Mouse (Mus musculus): ENCODE data around the gene Ccdc157. TPM values are rescaled to one million over a fixed set of nuclear protein-coding genes. Genes with fewer than 3 reads are reported as not detected.

The Ccdc157 gene
- total RNA-seq (2023), result 8.5 TPM

DNA sequence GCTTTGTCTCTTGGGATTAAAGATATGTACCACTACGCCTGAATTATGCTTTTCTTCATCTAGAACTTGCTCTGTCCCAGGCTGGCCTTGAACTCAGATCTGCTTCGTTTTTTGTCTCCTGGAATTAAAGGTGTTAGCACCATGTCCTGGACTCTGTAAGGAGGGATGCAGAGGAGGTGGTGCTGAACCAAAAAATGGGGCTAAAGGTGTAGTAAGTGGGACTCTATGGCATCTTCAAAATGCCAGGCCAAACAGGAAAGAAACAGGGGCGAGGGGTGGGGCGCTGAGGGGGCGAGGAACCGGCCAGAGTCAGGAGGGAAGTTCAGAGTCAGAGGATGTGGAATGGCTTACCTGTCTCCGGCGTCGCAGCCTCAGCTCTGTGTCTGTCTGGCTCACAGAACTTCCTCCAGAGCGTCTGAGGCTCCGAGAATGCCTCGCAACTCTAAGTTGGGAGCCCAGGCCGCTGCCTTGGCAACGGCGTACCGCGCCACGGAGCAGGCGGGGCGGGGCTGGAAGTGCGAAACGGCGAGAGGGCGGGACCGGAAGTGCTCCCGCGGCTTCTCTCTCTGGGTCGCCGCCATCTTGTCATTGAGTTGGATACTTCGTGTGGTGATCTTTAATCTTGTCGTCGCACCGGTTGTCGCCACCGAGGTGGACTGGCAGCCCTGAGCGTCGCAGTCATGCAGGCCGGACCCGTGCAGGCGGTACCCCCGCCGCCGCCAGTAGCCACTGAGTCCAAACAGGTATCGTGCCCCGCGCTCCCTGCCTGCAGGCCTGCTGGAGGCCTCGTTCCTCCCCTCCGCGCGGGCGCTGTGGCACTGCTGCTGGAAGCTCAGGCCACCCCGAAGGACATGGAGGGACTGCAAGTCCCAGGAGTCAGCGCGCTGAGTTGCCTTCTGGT is at the start of gene Ccdc157, which contains the start of gene Sf3a1:
Ccdc157 (minus strand) TSS at position 486 of the 901 bp plus-strand sequence.
Sf3a1 (plus strand) TSS at position 543 of the 901 bp plus-strand sequence.

DNA sequence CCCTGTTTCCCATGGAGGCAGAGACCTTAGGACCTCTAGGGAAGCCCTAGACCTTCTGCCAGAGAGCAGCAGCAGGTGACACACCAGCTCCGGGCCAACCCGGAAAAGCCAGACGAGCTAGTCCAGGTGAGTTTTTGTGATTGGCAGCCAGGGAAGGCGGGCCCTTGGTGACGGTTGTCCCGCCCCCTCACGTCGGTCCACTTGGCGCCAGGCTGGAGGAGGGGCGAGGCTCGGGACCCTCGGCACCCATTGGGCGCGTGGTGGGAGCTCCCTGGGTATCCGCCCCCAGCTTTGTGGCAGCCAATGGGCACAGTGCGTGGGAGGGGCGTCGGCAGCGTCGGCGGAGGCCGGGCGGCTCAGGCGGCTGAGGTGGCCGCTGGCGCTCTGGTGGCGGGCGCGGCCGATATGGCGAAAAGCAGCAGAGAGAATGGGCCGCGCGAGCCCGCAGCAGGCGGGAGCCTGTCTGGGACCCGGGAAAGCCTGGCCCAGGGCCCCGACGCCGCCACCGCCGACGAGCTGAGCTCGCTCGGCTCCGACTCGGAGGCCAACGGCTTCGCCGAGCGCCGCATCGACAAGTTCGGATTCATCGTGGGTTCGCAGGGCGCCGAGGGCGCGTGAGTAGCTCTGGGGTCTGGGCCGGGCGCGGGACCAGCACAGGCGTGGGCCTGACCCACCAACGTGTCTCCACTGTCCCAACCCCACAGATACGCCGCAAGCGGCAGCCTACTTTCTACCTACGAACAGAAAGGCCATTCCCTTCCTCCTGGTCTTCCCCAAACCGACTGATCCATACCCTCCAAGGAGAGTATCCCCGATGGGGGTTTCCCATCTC is 26.6 kb upstream of the Ccdc157 start, which contains the start of gene Tbc1d10a:
Tbc1d10a (plus strand) TSS at position 304 of the 832 bp plus-strand sequence.

DNA sequence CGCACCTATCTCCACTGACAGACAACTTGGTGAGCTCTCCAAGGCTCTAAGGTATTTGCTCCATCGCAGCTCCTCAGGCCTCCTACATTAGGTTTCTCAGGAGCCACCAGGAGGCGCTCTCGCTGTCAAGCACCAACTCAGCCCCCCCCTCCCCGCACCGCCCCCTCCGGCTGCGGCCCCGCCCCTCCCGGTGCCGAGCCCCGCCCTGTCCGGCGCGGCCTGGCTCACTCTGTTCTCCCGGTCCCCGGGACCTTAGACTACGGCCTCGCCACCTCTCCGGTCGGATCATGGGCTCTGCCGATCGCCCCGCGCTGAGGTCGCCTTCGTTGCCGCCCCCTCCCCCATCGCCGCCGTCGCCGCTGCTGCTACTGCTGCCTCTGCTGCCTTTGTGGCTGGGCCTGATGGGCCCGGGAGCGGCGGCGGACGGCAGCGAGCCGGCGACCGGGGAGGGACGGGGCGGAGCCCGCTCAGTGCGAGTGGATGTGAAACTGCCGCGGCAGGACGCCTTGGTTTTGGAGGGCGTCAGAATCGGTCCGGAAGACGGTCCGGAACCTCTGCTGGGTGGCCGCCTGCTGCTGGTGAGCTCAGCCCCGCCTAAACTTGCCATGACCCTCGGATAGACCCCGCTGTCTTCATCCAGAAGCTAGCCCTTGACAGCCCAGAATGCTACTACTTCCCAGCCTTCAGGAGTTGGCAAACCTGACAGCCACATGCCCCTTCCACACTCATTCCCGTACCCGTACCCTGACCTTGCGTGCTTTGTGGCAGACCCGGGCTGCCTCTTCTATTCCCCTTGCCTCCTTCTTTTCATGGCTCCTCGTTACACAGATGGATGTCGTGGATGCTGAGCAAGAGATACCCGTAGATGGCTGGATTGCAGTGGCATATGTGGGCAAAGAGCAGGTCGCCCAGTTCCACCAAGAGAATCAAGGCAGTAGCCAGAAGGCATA is 24.8 kb downstream of the Ccdc157 start, which contains the start of gene Rnf215:
Rnf215 (plus strand) TSS at position 217 of the 950 bp plus-strand sequence.

DNA sequence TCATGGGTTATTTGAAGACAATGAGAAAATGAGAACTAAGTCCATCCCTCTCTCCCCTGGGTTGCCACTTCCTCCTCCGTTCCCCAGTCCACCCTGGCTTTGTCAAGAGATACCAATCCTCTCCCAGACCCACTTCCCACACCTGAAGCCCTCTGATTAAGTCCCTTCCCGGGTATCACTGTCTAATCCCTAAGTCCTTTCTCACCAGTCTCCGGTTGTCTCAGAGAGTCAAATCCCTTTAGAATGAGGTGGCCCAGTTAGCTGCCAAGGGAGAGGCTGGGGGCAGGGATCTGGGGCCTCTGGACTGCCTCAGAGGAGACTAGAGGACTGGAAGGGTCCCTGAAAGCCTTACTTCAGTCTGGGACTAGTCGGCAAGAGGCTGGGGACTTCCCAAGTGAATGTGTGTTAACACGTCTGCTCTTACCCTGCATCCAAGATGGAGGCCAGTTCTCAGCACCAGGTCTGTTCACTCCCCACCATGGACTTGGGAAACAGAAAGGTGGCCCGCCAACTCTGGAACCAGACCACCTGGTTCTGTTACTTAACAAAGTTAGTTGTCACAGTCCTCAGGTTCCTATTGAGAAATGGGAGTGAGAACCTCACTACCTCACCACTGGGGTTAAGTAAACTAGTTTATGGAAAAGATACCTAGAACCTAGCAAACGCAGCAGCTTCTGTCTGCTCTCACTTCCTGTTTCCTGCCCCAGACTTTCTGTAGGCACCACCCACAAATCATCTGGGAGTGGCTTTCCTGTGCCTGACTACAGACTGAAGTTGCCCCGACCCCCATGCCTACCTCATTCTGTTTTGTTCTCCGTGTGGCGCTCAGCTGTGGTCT is 37.1 kb downstream of the Ccdc157 start, which contains the start of gene Sec14l2:
Sec14l2 (minus strand) TSS at position 674 of the 838 bp plus-strand sequence.

DNA sequence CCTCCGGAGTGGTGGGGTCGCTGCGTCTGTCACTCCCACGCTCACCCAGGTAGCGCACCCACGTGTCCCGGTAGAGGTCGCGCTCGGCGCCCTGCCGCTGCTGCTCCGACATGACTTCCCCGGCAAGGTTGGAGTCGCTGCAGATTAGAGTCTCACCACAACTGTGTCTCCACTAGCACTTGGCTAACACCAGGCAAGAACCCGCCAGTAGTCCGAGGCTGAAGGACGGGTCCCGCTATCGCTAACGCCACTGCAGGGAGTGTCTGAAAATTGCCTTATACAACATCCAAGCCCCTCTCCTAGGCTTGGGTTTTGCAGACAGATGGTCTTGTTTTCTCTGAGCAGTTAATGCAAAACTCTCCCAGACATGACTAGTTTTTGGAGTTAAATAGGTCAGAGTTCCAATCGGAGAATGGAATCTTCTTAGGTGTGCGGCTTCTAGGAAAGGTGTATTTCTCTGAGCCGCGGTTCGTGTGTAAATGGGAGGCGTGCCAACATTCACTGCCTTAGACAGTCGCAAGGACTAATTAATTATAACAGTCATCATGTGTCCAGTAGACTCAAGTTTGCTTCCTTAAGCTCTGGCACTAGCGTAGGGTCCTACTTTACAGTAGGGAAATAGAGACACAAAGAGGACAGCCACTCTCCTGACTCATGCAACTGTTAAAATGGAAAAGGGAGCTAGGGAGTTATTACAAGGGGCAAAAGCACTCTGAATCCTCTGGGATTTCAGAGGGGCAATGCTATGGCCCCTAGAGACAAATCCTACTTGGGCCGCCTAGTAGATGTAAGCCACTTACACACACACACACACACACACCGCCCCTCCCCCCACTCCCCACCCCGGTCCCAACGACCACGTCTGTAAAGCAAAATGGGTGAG is 64.7 kb downstream of the Ccdc157 start, which contains the start of gene Mtfp1:
Mtfp1 (minus strand) TSS at position 275 of the 883 bp plus-strand sequence.

Other genes starting within 250 kb of the Ccdc157 start
- gene Slc35e4, start 245.6 kb downstream of the Ccdc157 start, total RNA-seq (2023), result 3.3 TPM
- gene Tcn2, start 228.1 kb downstream of the Ccdc157 start, total RNA-seq (2023), result 12.4 TPM
- gene Pes1, start 196.3 kb downstream of the Ccdc157 start, total RNA-seq (2023), result 64.9 TPM
- gene 4930556J24Rik, start 183.5 kb downstream of the Ccdc157 start, total RNA-seq (2023), result not detected
- gene Gal3st1, start 176.7 kb downstream of the Ccdc157 start, total RNA-seq (2023), result not detected
- not detected for gene Sec14l4, start 128.8 kb downstream of the Ccdc157 start, total RNA-seq (2023)
- gene Sec14l3, start 95.5 kb downstream of the Ccdc157 start, total RNA-seq (2023), result not detected
- gene Mtfp1, start 64.8 kb downstream of the Ccdc157 start, total RNA-seq (2023), result not detected
- gene Sec14l2, start 36.9 kb downstream of the Ccdc157 start, total RNA-seq (2023), result 1.0 TPM
- 29.4 TPM for gene Rnf215, start 25.1 kb downstream of the Ccdc157 start, total RNA-seq (2023)
- gene Sf3a1, start 57 bp upstream of the Ccdc157 start, total RNA-seq (2023), result 50.1 TPM
- 66.6 TPM for gene Tbc1d10a, start 26.5 kb upstream of the Ccdc157 start, total RNA-seq (2023)
- 14.1 TPM for gene Castor1, start 57.9 kb upstream of the Ccdc157 start, total RNA-seq (2023)
- 14.2 TPM for gene Osm, start 76.1 kb upstream of the Ccdc157 start, total RNA-seq (2023)
- 0.89 TPM for gene Lif, start 97.3 kb upstream of the Ccdc157 start, total RNA-seq (2023)

All from CD4-positive naive resting alpha-beta T cell, adult 57 days (primary cell).